Mouse (Mus musculus): ENCODE measurements around the gene Usf1.
A peak's percentile ranks its signal among the peaks of the same experiment; 100 is the strongest.

Usf1 gene

GRCm38 (mm10) chr1:171452923-171453322, 41.8 kb downstream of the Usf1 start:
- DNase-seq (ENCODE audit: low spot score): no peak

GRCm38 (mm10) chr1:171454926-171455325, 43.8 kb downstream of the Usf1 start:
- DNase-seq (ENCODE audit: low spot score): no peak

GRCm38 (mm10) chr1:171457568-171457967, 46.5 kb downstream of the Usf1 start:
- DNase-seq (ENCODE audit: low spot score): no peak

- DNase-seq (ENCODE audit: low spot score): peak; percentile 76
These were observed 48.7 kb downstream of the Usf1 start for GRCm38 (mm10) chr1:171459791-171460190.

GRCm38 (mm10) chr1:171460551-171461503, 49.7 kb downstream of the Usf1 start:
- no peak for DNase-seq (ENCODE audit: low spot score)

- DNase-seq (ENCODE audit: low spot score): no peak
These were observed 52.0 kb downstream of the Usf1 start for GRCm38 (mm10) chr1:171463133-171463532.

- no peak for DNase-seq (ENCODE audit: low spot score)
These were observed 54.8 kb downstream of the Usf1 start for GRCm38 (mm10) chr1:171465749-171466412.

GRCm38 (mm10) chr1:171466565-171466964, 55.5 kb downstream of the Usf1 start:
- no peak for DNase-seq (ENCODE audit: low spot score)

All from retina, embryonic 14.5 days (tissue).